Mouse (Mus musculus) neural tube, embryonic 13.5 days (tissue): ENCODE data around the gene Dusp2. TPM values are rescaled to one million over a fixed set of nuclear protein-coding genes. Genes with fewer than 3 reads are reported as not detected.
"Not testable (repeated sequence)": the region's sequence is repeated elsewhere in the genome, so short reads cannot be mapped to it uniquely, and the experiment has no call there.

Source experiments
- ATAC-seq: fragments of 200-750 bp; cut with Nextera tagmentation; 2 replicates; pipeline ENCODE4 v1.8.0; 2017; ENCODE audit warnings: low read depth, mild to moderate bottlenecking, moderate TSS enrichment, moderate library complexity
- H3K27ac ChIP-seq: fragments of 300-500 bp; sonication (generic); replicated peaks from 2 replicates; pipeline ENCODE4 v1.5.1; 2015; ENCODE audit warnings: moderate library complexity, mild to moderate bottlenecking, inconsistent platforms
- H3K27me3 ChIP-seq: fragments of 300-500 bp; sonication (generic); 2 replicates; pipeline ENCODE4 v1.6.1; 2015; ENCODE audit warnings: mild to moderate bottlenecking, inconsistent platforms
- H3K36me3 ChIP-seq: fragments of 300-500 bp; sonication (generic); 2 replicates; pipeline ENCODE4 v1.6.1; 2015; ENCODE audit warnings: mild to moderate bottlenecking, inconsistent platforms
- H3K4me1 ChIP-seq: fragments of 300-500 bp; sonication (generic); replicated peaks from 2 replicates; pipeline ENCODE4 v1.6.1; 2015; ENCODE audit warnings: inconsistent platforms
- H3K4me2 ChIP-seq: fragments of 300-500 bp; sonication (generic); 2 replicates; pipeline ENCODE4 v1.6.1; 2015; ENCODE audit warnings: inconsistent platforms, mild to moderate bottlenecking, moderate library complexity
- H3K4me3 ChIP-seq: fragments of 300-500 bp; sonication (generic); 2 replicates; pipeline ENCODE4 v1.5.1; 2015; ENCODE audit warnings: mild to moderate bottlenecking, inconsistent platforms
- H3K9ac ChIP-seq: fragments of 300-500 bp; sonication (generic); 2 replicates; pipeline ENCODE4 v1.6.1; 2015; ENCODE audit warnings: moderate library complexity, mild to moderate bottlenecking, inconsistent platforms
- H3K9me3 ChIP-seq: fragments of 300-500 bp; sonication (generic); 2 replicates; pipeline ENCODE4 v1.6.1; 2016; ENCODE audit warnings: inconsistent platforms
- WGBS: fragments of 180-500 bp; shearing (Covaris S2); methylation state at CpG from one replicate; pipeline ENCODE4 v1.1.7; 2015; 5-methylcytosine and 5-hydroxymethylcytosine counted together
- polyA plus RNA-seq: library from polyadenylated mRNA; unstranded; fragments of >200 nt; fragmentation: Nextera tagmentation; extraction: Ambion mirVana; gene quantifications from 2 replicates; pipeline ENCODE4 v1.2.1, GENCODE M21; 2015

Dusp2 gene
- polyA plus RNA-seq, result 7.5 and 9.1 TPM in 2 replicates

GRCm38 (mm10) chr2:127335767-127336496 is at the start of gene Dusp2:
Gene Dusp2, plus strand, starts transcription at chr2:127336159.
- H3K27ac ChIP-seq, result no peak within 1 kb of the TSS
- no peaks in the 10 kb centered on the region for H3K9me3 ChIP-seq
- H3K4me2 ChIP-seq, result peak within 1 kb of the TSS; percentile 85
- H3K4me3 ChIP-seq, result peak within 1 kb of the TSS; percentile 54
- H3K27me3 ChIP-seq, result peaks cover 57% of the 10 kb centered on the region
- no peaks in the 10 kb centered on the region for H3K36me3 ChIP-seq
- under 1% methylated on average over 72 of the region's 76 CpGs for WGBS
- H3K9ac ChIP-seq, result peak within 1 kb of the TSS; percentile 76
- peak; percentile 84 for ATAC-seq
- peaks cover 12% of the 10 kb centered on the region for H3K4me1 ChIP-seq

GRCm38 (mm10) chr2:127292250-127292649 is 43.7 kb upstream of the Dusp2 start:
- WGBS, result 89% methylated on average over 4 of the region's 4 CpGs
- H3K4me1 ChIP-seq, result no peaks in the 10 kb centered on the region
- H3K27ac ChIP-seq, result no peak overlapping the region
- no peaks in the 10 kb centered on the region for H3K9me3 ChIP-seq
- H3K27me3 ChIP-seq, result no peaks in the 10 kb centered on the region
- ATAC-seq, result no peak
- no peak overlapping the region for H3K4me3 ChIP-seq
- H3K9ac ChIP-seq, result no peak overlapping the region
- peaks cover 84% of the 10 kb centered on the region for H3K36me3 ChIP-seq
- H3K4me2 ChIP-seq, result no peak overlapping the region

GRCm38 (mm10) chr2:127297001-127297805 is 38.8 kb upstream of the Dusp2 start:
- H3K27me3 ChIP-seq, result no peaks in the 10 kb centered on the region
- no peak overlapping the region for H3K27ac ChIP-seq
- H3K4me3 ChIP-seq, result no peak overlapping the region
- no peaks in the 10 kb centered on the region for H3K9me3 ChIP-seq
- no peaks in the 10 kb centered on the region for H3K4me1 ChIP-seq
- H3K4me2 ChIP-seq, result no peak overlapping the region
- WGBS, result 92% methylated on average over 7 of the region's 7 CpGs
- no peak for ATAC-seq
- peaks cover 94% of the 10 kb centered on the region for H3K36me3 ChIP-seq
- H3K9ac ChIP-seq, result no peak overlapping the region

GRCm38 (mm10) chr2:127298056-127298455 is 37.9 kb upstream of the Dusp2 start:
- no peaks in the 10 kb centered on the region for H3K27me3 ChIP-seq
- WGBS, result 98% methylated on average over 1 of the region's 1 CpGs
- no peaks in the 10 kb centered on the region for H3K9me3 ChIP-seq
- no peaks in the 10 kb centered on the region for H3K4me1 ChIP-seq
- no peak for ATAC-seq
- no peak overlapping the region for H3K4me2 ChIP-seq
- H3K27ac ChIP-seq, result no peak overlapping the region
- H3K9ac ChIP-seq, result no peak overlapping the region
- H3K4me3 ChIP-seq, result no peak overlapping the region
- peaks cover 87% of the 10 kb centered on the region for H3K36me3 ChIP-seq

GRCm38 (mm10) chr2:127300701-127301100 is 35.3 kb upstream of the Dusp2 start:
- no peak overlapping the region for H3K27ac ChIP-seq
- H3K4me2 ChIP-seq, result no peak overlapping the region
- no peaks in the 10 kb centered on the region for H3K9me3 ChIP-seq
- H3K9ac ChIP-seq, result no peak overlapping the region
- H3K27me3 ChIP-seq, result no peaks in the 10 kb centered on the region
- no peak overlapping the region for H3K4me3 ChIP-seq
- 88% methylated on average over 3 of the region's 3 CpGs for WGBS
- ATAC-seq, result no peak
- peaks cover 65% of the 10 kb centered on the region for H3K36me3 ChIP-seq
- H3K4me1 ChIP-seq, result no peaks in the 10 kb centered on the region

GRCm38 (mm10) chr2:127301883-127302282 is 34.1 kb upstream of the Dusp2 start:
- Histone ChIP-seq H3K9ac (no peak overlapping the region), H3K4me1 (no peaks in the 10 kb centered on the region), H3K9me3 (no peaks in the 10 kb centered on the region), H3K4me2 (no peak overlapping the region), H3K27ac (no peak overlapping the region), H3K36me3 (peaks cover 53% of the 10 kb centered on the region), H3K27me3 (no peaks in the 10 kb centered on the region), H3K4me3 (no peak overlapping the region)
- ATAC-seq, result no peak
- 93% methylated on average over 3 of the region's 3 CpGs for WGBS

GRCm38 (mm10) chr2:127304192-127304591 is 31.8 kb upstream of the Dusp2 start:
- WGBS, result 93% methylated on average over 4 of the region's 4 CpGs
- not testable (repeated sequence) for H3K4me2 ChIP-seq, H3K4me1 ChIP-seq, H3K27ac ChIP-seq, ATAC-seq, H3K9ac ChIP-seq, H3K9me3 ChIP-seq, H3K4me3 ChIP-seq, H3K27me3 ChIP-seq
- H3K36me3 ChIP-seq, result peaks cover 30% of the 10 kb centered on the region

- Histone ChIP-seq H3K4me3 (no peak overlapping the region), H3K4me1 (no peaks in the 10 kb centered on the region), H3K9me3 (no peaks in the 10 kb centered on the region), H3K36me3 (peaks cover 25% of the 10 kb centered on the region), H3K4me2 (no peak overlapping the region), H3K27ac (no peak overlapping the region), H3K9ac (no peak overlapping the region), H3K27me3 (no peaks in the 10 kb centered on the region)
- no peak for ATAC-seq
- 88% methylated on average over 3 of the region's 3 CpGs for WGBS
These were observed 31.2 kb upstream of the Dusp2 start for GRCm38 (mm10) chr2:127304609-127305210.

GRCm38 (mm10) chr2:127306123-127306522 is 29.8 kb upstream of the Dusp2 start:
- Histone ChIP-seq H3K27ac (no peak overlapping the region), H3K9me3 (no peaks in the 10 kb centered on the region), H3K27me3 (no peaks in the 10 kb centered on the region), H3K4me3 (no peak overlapping the region), H3K4me1 (no peaks in the 10 kb centered on the region), H3K9ac (no peak overlapping the region), H3K36me3 (peaks cover 11% of the 10 kb centered on the region), H3K4me2 (no peak overlapping the region)
- ATAC-seq, result no peak

- no peak for ATAC-seq
- H3K27ac ChIP-seq, result no peak overlapping the region
- WGBS, result 50% methylated on average over 3 of the region's 3 CpGs
These were observed 28.8 kb upstream of the Dusp2 start for GRCm38 (mm10) chr2:127307179-127307578.

GRCm38 (mm10) chr2:127308660-127309059 is 27.3 kb upstream of the Dusp2 start:
- H3K9me3 ChIP-seq, result no peaks in the 10 kb centered on the region
- H3K9ac ChIP-seq, result no peak overlapping the region
- H3K4me1 ChIP-seq, result no peaks in the 10 kb centered on the region
- H3K36me3 ChIP-seq, result no peaks in the 10 kb centered on the region
- 93% methylated on average over 2 of the region's 2 CpGs for WGBS
- no peak overlapping the region for H3K4me2 ChIP-seq
- no peak for ATAC-seq
- no peaks in the 10 kb centered on the region for H3K27me3 ChIP-seq
- no peak overlapping the region for H3K4me3 ChIP-seq
- H3K27ac ChIP-seq, result no peak overlapping the region

More at GRCm38 (mm10) chr2:127307179-127307578, 28.8 kb upstream of the Dusp2 start:
- Histone ChIP-seq H3K27me3 (no peaks in the 10 kb centered on the region), H3K4me1 (no peaks in the 10 kb centered on the region), H3K36me3 (peaks cover 1% of the 10 kb centered on the region; the same call in 1 of the 2 replicates), H3K4me3 (no peak overlapping the region), H3K9ac (no peak overlapping the region), H3K9me3 (no peaks in the 10 kb centered on the region), H3K4me2 (no peak overlapping the region)

GRCm38 (mm10) chr2:127310246-127310645 is 25.7 kb upstream of the Dusp2 start:
- no peak overlapping the region for H3K4me2 ChIP-seq
- H3K4me1 ChIP-seq, result no peaks in the 10 kb centered on the region
- no peak overlapping the region for H3K27ac ChIP-seq
- H3K36me3 ChIP-seq, result no peaks in the 10 kb centered on the region
- no peaks in the 10 kb centered on the region for H3K9me3 ChIP-seq
- no peak for ATAC-seq
- H3K27me3 ChIP-seq, result no peaks in the 10 kb centered on the region
- H3K4me3 ChIP-seq, result no peak overlapping the region
- WGBS, result 67% methylated on average over 2 of the region's 2 CpGs
- no peak overlapping the region for H3K9ac ChIP-seq
